ENCODE assay signal across 8 mouse cellular contexts in the genomic region with DNA sequence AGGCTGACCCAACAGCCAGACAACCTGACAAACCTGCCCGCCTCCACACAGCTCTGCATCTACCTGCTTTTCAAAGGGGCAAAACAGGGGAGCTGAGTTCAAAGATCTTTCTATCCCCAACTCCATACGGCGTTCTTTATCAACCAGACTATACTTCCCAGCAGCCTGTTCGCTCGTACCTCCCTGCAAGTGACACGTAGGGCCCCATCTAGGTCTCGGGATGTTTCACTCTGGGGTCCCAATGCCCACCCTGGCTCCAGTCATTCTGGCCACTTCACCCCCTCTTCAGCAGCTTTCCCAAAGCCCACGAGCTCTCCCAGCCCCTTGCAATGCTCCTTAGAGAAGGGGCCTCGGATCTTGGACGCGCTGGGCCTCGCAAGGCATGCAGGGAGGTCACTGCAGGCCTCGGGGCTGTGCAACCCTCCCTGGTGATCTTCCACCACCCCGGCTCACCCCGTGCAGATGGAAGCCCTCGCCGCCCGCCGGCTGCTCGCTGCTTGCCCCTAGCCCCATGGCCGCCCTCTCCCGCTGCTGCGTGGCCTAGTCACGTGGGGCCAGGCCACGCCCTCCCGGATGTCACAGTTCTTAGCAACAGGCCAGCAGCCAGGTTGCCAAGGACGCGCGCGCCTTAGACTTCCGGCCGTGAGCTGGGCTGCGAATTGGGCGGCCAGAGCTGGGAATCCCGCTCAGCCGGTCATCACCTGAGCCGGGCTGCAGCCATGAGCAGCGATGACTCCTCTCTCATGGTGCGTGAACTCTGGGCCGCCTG. TPM values are rescaled to one million over a fixed set of nuclear protein-coding genes. Genes with fewer than 3 reads are reported as not detected.
DNase-seq lines count a peak whose midpoint lies in the region; ATAC-seq and TF ChIP-seq lines count a peak whose summit lies in the region.

A gene (minus strand): TSS at position 561 of the 769 bp plus-strand sequence.
A gene (plus strand): TSS at position 602 of the 769 bp plus-strand sequence.

- H3K4me3 ChIP-seq in heart, embryonic 12.5 days = peak within 1 kb of the TSS; percentile 85
- H3K4me3 ChIP-seq in kidney, postnatal 0 days (replicated peaks; ENCODE audit: low read depth, low read length) = peak within 1 kb of the TSS; percentile 60
- H3K4me3 ChIP-seq in liver, embryonic 11.5 days (ENCODE audit: low read depth, low read length) = peak within 1 kb of the TSS; percentile 81
- H3K4me3 ChIP-seq in stomach, embryonic 14.5 days (ENCODE audit: low read depth, low read length) = peak within 1 kb of the TSS; percentile 73

- H3K9ac ChIP-seq in heart, embryonic 12.5 days = peak within 1 kb of the TSS; percentile 93
- peak within 1 kb of the TSS; percentile 83 for H3K9ac ChIP-seq in kidney, postnatal 0 days (ENCODE audit: low read depth, low read length)
- H3K9ac ChIP-seq in liver, embryonic 11.5 days (ENCODE audit: low read depth, low read length) = peak within 1 kb of the TSS; percentile 85
- peak within 1 kb of the TSS; percentile 76 for H3K9ac ChIP-seq in stomach, embryonic 14.5 days (replicated peaks; ENCODE audit: low read depth, low read length)

- ATAC-seq in erythroid progenitor cell, adult 5-6 weeks (replicated peaks; ENCODE audit: low FRiP score, poor library complexity, severe bottlenecking) = peak; percentile 92
- peak; percentile 95 for ATAC-seq in heart, embryonic 12.5 days (ENCODE audit: insufficient number of reproducible peaks, low FRiP score)
- peak; percentile 96 for ATAC-seq in kidney, postnatal 0 days (replicated peaks; ENCODE audit: low FRiP score, low read depth)
- peak; percentile 94 for ATAC-seq in liver, embryonic 11.5 days (replicated peaks; ENCODE audit: low FRiP score)
- peak; percentile 94 for ATAC-seq in stomach, embryonic 14.5 days (ENCODE audit: insufficient number of reproducible peaks, insufficient read depth, low FRiP score, low read depth)

- no peaks in the 10 kb centered on the region for H3K9me3 ChIP-seq in heart, embryonic 12.5 days (replicated peaks)
- no peaks in the 10 kb centered on the region for H3K9me3 ChIP-seq in kidney, postnatal 0 days (replicated peaks; ENCODE audit: low read length)
- H3K9me3 ChIP-seq in liver, embryonic 11.5 days (ENCODE audit: control insufficient read depth, low read length) = no peaks in the 10 kb centered on the region
- H3K9me3 ChIP-seq in stomach, embryonic 14.5 days (ENCODE audit: control insufficient read depth, low read depth, low read length) = no peaks in the 10 kb centered on the region

- H3K4me1 ChIP-seq in heart, embryonic 12.5 days (replicated peaks) = peaks cover 15% of the 10 kb centered on the region
- peaks cover 10% of the 10 kb centered on the region; the same call in 1 of the 2 replicates for H3K4me1 ChIP-seq in kidney, postnatal 0 days (replicated peaks; ENCODE audit: insufficient read depth, low read length)
- H3K4me1 ChIP-seq in liver, embryonic 11.5 days (replicated peaks; ENCODE audit: control insufficient read depth, insufficient read depth, low read length) = peaks cover 3% of the 10 kb centered on the region; the same call in 1 of the 2 replicates
- H3K4me1 ChIP-seq in stomach, embryonic 14.5 days (ENCODE audit: control insufficient read depth, insufficient read depth, low read length) = peaks cover 8% of the 10 kb centered on the region

- WGBS in heart, embryonic 12.5 days = 2% methylated on average over 40 of the region's 40 CpGs
- WGBS in kidney, postnatal 0 days = under 1% methylated on average over 40 of the region's 40 CpGs
- WGBS in liver, embryonic 11.5 days = 2% methylated on average over 40 of the region's 40 CpGs
- 1% methylated on average over 40 of the region's 40 CpGs for whole genome bisulfite sequencing in stomach, embryonic 14.5 days

- DNase-seq in CD4-positive helper T cell, adult 2 months (ENCODE audit: low read depth, low spot score) = peak; percentile 95
- DNase-seq in brain, embryonic 18.5 days (ENCODE audit: low read depth, low spot score) = peak; percentile 70
- DNase-seq in kidney, postnatal 0 days (ENCODE audit: low spot score) = peak; percentile 97
- DNase-seq in liver, embryonic 11.5 days (ENCODE audit: low spot score) = peak; percentile 92
- DNase-seq in naive thymus-derived CD4-positive, alpha-beta T cell, adult 2 months (ENCODE audit: low read depth) = peak; percentile 95

- TF ChIP-seq CTCF in kidney, postnatal 0 days (IDR thresholded peaks at IDR 0.05; ENCODE audit: low read depth) = 0 out of 2 replicates have a peak, but pooled peaks have one; percentile 2

- peaks cover 10% of the 10 kb centered on the region; the same call in 1 of the 2 replicates for H3K36me3 ChIP-seq in heart, embryonic 12.5 days
- peaks cover 6% of the 10 kb centered on the region; the same call in 1 of the 2 replicates for H3K36me3 ChIP-seq in kidney, postnatal 0 days (ENCODE audit: insufficient read depth, low read length)
- peaks cover 4% of the 10 kb centered on the region for H3K36me3 ChIP-seq in liver, embryonic 11.5 days (ENCODE audit: control insufficient read depth, insufficient read depth, low read length)
- H3K36me3 ChIP-seq in stomach, embryonic 14.5 days (ENCODE audit: control insufficient read depth, insufficient read depth, low read length) = no peaks in the 10 kb centered on the region

- H3K27me3 ChIP-seq in heart, embryonic 12.5 days (replicated peaks) = no peaks in the 10 kb centered on the region
- H3K27me3 ChIP-seq in kidney, postnatal 0 days (ENCODE audit: insufficient read depth, low read length) = no peaks in the 10 kb centered on the region
- no peaks in the 10 kb centered on the region for H3K27me3 ChIP-seq in liver, embryonic 11.5 days (replicated peaks; ENCODE audit: control insufficient read depth, insufficient read depth, low read length)
- no peaks in the 10 kb centered on the region for H3K27me3 ChIP-seq in stomach, embryonic 14.5 days (ENCODE audit: control insufficient read depth, insufficient read depth, low read length)

- peak within 1 kb of the TSS; percentile 83 for H3K27ac ChIP-seq in heart, embryonic 12.5 days (ENCODE audit: poor library complexity, severe bottlenecking)
- peak within 1 kb of the TSS; percentile 76 for H3K27ac ChIP-seq in kidney, postnatal 0 days
- H3K27ac ChIP-seq in liver, embryonic 11.5 days (ENCODE audit: low read depth, low read length) = peak within 1 kb of the TSS; percentile 54
- H3K27ac ChIP-seq in stomach, embryonic 14.5 days (ENCODE audit: low read length) = peak within 1 kb of the TSS; percentile 64; the same call in 1 of the 2 replicates

- peak within 1 kb of the TSS; percentile 96 for H3K4me2 ChIP-seq in heart, embryonic 12.5 days
- peak within 1 kb of the TSS; percentile 83 for H3K4me2 ChIP-seq in kidney, postnatal 0 days (ENCODE audit: low read length)
- peak within 1 kb of the TSS; percentile 75 for H3K4me2 ChIP-seq in liver, embryonic 11.5 days
- H3K4me2 ChIP-seq in stomach, embryonic 14.5 days (replicated peaks; ENCODE audit: low read depth, low read length) = peak within 1 kb of the TSS; percentile 57

RNA-seq across cellular contexts. Expression of the first gene that starts in this region (rescaled TPM):
- total RNA-seq in erythroid progenitor cell, adult 5-6 weeks (2015; ENCODE audit: low replicate concordance) = 2.5 and 4.2 TPM in 2 replicates
- 0.90 and 2.3 TPM in 2 replicates for total RNA-seq in erythroid progenitor cell, adult 5-6 weeks (2017; ENCODE audit: low replicate concordance)
- polyA plus RNA-seq in heart, embryonic 12.5 days (2016; fragmentation: Nextera tagmentation; extraction: Ambion mirVana) = 21.7 and 21.8 TPM in 2 replicates
- 18.3 and 19.1 TPM in 2 replicates for polyA plus RNA-seq in kidney, postnatal 0 days (2015; fragmentation: Nextera tagmentation; extraction: Ambion mirVana)
- polyA plus RNA-seq in liver, embryonic 11.5 days (2014; fragmentation: Nextera tagmentation; extraction: Ambion mirVana) = 24.7 and 25.0 TPM in 2 replicates
- 20.9 and 29.5 TPM in 2 replicates for polyA plus RNA-seq in stomach, embryonic 14.5 days (2014; fragmentation: Nextera tagmentation; extraction: Ambion mirVana)

RNA-seq across cellular contexts. Expression of the second gene that starts in this region (rescaled TPM):
- 2.1 TPM in 1 of 2 replicates, not detected in the other for total RNA-seq in erythroid progenitor cell, adult 5-6 weeks (2015; ENCODE audit: low replicate concordance)
- total RNA-seq in erythroid progenitor cell, adult 5-6 weeks (2017; ENCODE audit: low replicate concordance) = 1.5 TPM in 1 of 2 replicates, not detected in the other
- polyA plus RNA-seq in heart, embryonic 12.5 days (2016; fragmentation: Nextera tagmentation; extraction: Ambion mirVana) = 0.23 and 0.53 TPM in 2 replicates
- polyA plus RNA-seq in kidney, postnatal 0 days (2015; fragmentation: Nextera tagmentation; extraction: Ambion mirVana) = 0.03 and 0.06 TPM in 2 replicates
- polyA plus RNA-seq in liver, embryonic 11.5 days (2014; fragmentation: Nextera tagmentation; extraction: Ambion mirVana) = 0.14 TPM in 1 of 2 replicates, not detected in the other
- polyA plus RNA-seq in stomach, embryonic 14.5 days (2014; fragmentation: Nextera tagmentation; extraction: Ambion mirVana) = 0.09 TPM in 1 of 2 replicates, not detected in the other

Comparison
In these comparisons a context has a peak if more than half of its experiments do, and no peak if none do; other contexts are left out.
1. Peak in every context shown above with its lines: DNase-seq, ATAC-seq, H3K4me3 ChIP-seq and H3K27ac ChIP-seq.